Mouse (Mus musculus): ENCODE data around the gene Pld4. TPM values are rescaled to one million over a fixed set of nuclear protein-coding genes. Genes with fewer than 3 reads are reported as not detected.
A peak's percentile ranks its signal among the peaks of the same experiment; 100 is the strongest.

The Pld4 gene
- polyA plus RNA-seq, 1 experiment from 2014 or later: 3.4 TPM

DNA sequence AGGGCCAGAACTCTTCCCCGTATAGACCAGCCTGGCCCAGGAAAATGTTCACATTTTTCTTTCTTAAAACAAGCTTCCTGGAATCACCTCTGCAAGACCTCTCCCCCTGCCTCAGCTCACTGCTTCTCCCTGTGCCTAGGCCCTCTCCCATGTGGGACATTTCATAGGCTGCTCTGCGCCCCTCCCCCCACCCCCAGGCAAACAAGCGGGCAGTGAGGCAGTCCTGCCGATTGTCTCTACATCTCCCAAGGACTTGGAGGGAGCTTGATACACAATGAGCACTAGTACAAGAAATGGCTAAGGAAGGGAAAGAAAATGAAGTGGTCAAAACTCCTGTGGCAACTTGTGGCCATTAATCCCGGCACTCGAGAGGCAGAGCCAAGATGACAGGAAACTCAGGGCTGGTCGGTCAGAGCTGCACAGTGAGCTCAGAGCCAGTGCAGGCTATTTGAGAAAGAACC, 33.9 kb downstream of the Pld4 start:
- Histone ChIP-seq H3K36me3 (replicated peaks; ENCODE audit: control insufficient read depth, insufficient read depth, low read depth, low read length) (no peaks in the 10 kb centered on the region), H3K27ac (replicated peaks; ENCODE audit: low read depth, low read length) (no peak overlapping the region), H3K27me3 (ENCODE audit: control insufficient read depth, insufficient read depth, low read length) (no peaks in the 10 kb centered on the region), H3K9ac (replicated peaks; ENCODE audit: low read length) (no peak overlapping the region; the same call in 1 of the 2 replicates), H3K4me2 (ENCODE audit: low read depth, low read length) (no peak overlapping the region), H3K4me1 (ENCODE audit: control insufficient read depth, insufficient read depth, low read length) (no peaks in the 10 kb centered on the region; the same call in 1 of the 2 replicates), H3K9me3 (replicated peaks; ENCODE audit: control insufficient read depth, low read length) (no peaks in the 10 kb centered on the region), H3K4me3 (ENCODE audit: low read depth, low read length) (no peak overlapping the region)
- DNase-seq (ENCODE audit: low spot score): no peak
- ATAC-seq (replicated peaks; ENCODE audit: insufficient number of reproducible peaks, low FRiP score, low TSS enrichment, low read depth): no peak
- WGBS: 20% methylated on average over 7 of the region's 7 CpGs

DNA sequence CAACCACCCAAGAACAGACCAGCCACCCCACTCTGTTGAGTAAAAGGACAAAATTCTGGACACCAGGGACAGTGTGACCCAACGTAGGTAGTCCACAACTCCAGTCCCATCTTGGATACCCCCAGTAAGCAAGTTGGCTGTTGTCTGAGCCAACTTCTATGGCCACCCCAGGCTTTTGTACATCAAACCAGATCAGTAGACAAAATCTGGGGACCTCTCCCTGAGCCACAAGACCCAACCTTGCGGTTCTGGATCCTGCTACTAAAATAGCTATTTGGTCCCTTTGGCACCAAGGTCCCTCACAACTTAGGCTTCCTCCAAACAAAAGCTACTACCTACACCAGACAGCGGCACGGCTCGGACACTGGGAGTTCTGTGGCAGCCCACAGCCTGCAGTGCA, 34.5 kb downstream of the Pld4 start:
- Histone ChIP-seq H3K27me3 (ENCODE audit: control insufficient read depth, insufficient read depth, low read length) (no peaks in the 10 kb centered on the region), H3K9ac (replicated peaks; ENCODE audit: low read length) (no peak overlapping the region), H3K9me3 (replicated peaks; ENCODE audit: control insufficient read depth, low read length) (no peaks in the 10 kb centered on the region), H3K36me3 (replicated peaks; ENCODE audit: control insufficient read depth, insufficient read depth, low read depth, low read length) (no peaks in the 10 kb centered on the region), H3K27ac (replicated peaks; ENCODE audit: low read depth, low read length) (0 out of 2 replicates have a peak overlapping the region, but pooled peaks have one; percentile 8), H3K4me3 (ENCODE audit: low read depth, low read length) (no peak overlapping the region), H3K4me1 (ENCODE audit: control insufficient read depth, insufficient read depth, low read length) (no peaks in the 10 kb centered on the region; the same call in 1 of the 2 replicates), H3K4me2 (ENCODE audit: low read depth, low read length) (no peak overlapping the region)
- ATAC-seq (replicated peaks; ENCODE audit: insufficient number of reproducible peaks, low FRiP score, low TSS enrichment, low read depth) (no peak), DNase-seq (ENCODE audit: low spot score) (no peak)
- 85% methylated on average over 5 of the region's 5 CpGs for WGBS

DNA sequence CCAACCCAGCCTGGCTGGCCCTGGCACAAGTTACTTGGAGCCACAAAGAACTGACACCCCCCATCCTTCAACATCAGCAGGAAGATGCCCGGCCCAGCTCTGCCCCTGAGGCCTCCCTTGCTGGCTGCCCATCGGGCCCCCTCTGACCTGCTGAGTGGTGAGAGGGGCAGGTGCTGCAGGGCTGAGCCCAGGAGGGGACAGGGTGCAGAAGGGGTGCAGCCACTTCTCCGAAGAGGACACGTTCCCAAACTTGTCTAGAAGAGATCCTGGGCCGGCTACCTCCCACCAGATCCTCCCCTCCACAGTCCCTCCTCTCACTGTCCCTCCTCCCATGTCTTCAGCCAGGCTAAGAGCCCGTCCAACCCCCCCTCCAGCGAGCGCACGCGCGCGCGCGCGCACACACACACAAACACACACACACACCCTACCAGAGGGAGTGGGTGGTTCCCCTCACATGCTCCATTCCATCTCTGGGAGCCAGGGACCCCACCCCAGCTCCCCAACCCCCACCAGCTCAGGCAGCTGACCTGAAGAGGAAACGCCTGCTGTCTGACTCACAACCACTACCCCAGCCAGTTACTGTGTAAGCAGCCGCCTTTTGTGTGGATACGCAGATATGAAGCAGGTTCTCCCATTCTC, 35.1 kb downstream of the Pld4 start:
- no peak overlapping the region for H3K27ac ChIP-seq (replicated peaks; ENCODE audit: low read depth, low read length)
- H3K27me3 ChIP-seq (ENCODE audit: control insufficient read depth, insufficient read depth, low read length): no peaks in the 10 kb centered on the region
- no peak overlapping the region for H3K9ac ChIP-seq (replicated peaks; ENCODE audit: low read length)
- no peak for DNase-seq (ENCODE audit: low spot score)
- no peak for ATAC-seq (replicated peaks; ENCODE audit: insufficient number of reproducible peaks, low FRiP score, low TSS enrichment, low read depth)
- no peaks in the 10 kb centered on the region for H3K36me3 ChIP-seq (replicated peaks; ENCODE audit: control insufficient read depth, insufficient read depth, low read depth, low read length)
- no peak overlapping the region for H3K4me2 ChIP-seq (ENCODE audit: low read depth, low read length)
- H3K4me1 ChIP-seq (ENCODE audit: control insufficient read depth, insufficient read depth, low read length): no peaks in the 10 kb centered on the region; the same call in 1 of the 2 replicates
- 64% methylated on average over 18 of the region's 18 CpGs for WGBS
- no peak overlapping the region for H3K4me3 ChIP-seq (ENCODE audit: low read depth, low read length)
- no peaks in the 10 kb centered on the region for H3K9me3 ChIP-seq (replicated peaks; ENCODE audit: control insufficient read depth, low read length)

DNA sequence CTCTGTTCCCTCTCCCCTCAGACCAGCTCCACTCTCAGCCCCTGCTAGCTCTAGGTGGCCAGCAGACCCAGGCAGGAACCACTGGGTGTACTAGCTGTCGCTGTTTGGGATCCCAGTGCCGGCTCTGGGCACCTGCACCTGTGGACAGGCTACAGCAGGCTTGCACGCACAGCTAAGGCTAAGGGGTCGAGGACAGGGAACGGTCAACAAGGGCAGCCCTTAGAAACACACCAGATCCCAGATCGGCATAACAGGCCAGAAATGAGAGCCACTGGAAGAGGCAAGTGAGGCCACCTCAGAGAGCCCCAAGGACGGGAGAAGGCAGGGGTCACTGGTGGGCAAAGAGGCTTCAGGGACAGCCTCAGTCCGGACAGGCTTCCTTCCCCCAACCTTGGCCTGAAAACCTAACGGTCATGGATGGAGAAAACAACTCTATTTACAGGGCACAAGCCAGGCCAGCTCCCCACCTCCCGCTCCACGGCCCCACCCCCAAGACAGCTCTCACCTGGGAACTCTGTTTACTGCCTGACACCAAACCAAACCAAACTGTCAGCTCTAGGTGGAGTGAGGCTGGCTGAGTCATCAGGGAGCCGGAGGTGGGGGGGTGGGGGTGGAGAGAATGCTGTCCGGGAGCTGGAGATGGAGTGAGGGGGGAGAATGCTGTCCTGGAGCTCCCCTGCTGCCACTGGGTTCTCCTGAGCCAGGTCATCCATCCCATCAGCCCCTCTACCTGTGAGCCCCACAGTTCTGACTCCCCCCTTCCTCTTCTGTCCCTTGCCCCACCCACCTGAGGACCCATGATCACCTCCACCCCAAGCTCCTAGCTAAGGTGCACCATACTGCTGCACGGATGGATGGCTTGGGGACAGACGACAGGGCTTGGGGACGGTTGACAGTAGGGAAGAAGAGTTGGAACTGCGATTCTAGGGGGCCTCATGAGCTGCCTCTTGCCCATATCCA, 36.4 kb downstream of the Pld4 start:
- Histone ChIP-seq H3K9me3 (replicated peaks; ENCODE audit: control insufficient read depth, low read length) (no peaks in the 10 kb centered on the region), H3K4me2 (ENCODE audit: low read depth, low read length) (no peak overlapping the region), H3K27ac (replicated peaks; ENCODE audit: low read depth, low read length) (no peak overlapping the region), H3K27me3 (ENCODE audit: control insufficient read depth, insufficient read depth, low read length) (peaks cover 11% of the 10 kb centered on the region), H3K4me3 (ENCODE audit: low read depth, low read length) (no peak overlapping the region), H3K9ac (replicated peaks; ENCODE audit: low read length) (no peak overlapping the region), H3K36me3 (replicated peaks; ENCODE audit: control insufficient read depth, insufficient read depth, low read depth, low read length) (no peaks in the 10 kb centered on the region), H3K4me1 (ENCODE audit: control insufficient read depth, insufficient read depth, low read length) (peaks cover 2% of the 10 kb centered on the region)
- ATAC-seq (replicated peaks; ENCODE audit: insufficient number of reproducible peaks, low FRiP score, low TSS enrichment, low read depth) (no peak), DNase-seq (ENCODE audit: low spot score) (no peak)
- WGBS: 44% methylated on average over 17 of the region's 17 CpGs

DNA sequence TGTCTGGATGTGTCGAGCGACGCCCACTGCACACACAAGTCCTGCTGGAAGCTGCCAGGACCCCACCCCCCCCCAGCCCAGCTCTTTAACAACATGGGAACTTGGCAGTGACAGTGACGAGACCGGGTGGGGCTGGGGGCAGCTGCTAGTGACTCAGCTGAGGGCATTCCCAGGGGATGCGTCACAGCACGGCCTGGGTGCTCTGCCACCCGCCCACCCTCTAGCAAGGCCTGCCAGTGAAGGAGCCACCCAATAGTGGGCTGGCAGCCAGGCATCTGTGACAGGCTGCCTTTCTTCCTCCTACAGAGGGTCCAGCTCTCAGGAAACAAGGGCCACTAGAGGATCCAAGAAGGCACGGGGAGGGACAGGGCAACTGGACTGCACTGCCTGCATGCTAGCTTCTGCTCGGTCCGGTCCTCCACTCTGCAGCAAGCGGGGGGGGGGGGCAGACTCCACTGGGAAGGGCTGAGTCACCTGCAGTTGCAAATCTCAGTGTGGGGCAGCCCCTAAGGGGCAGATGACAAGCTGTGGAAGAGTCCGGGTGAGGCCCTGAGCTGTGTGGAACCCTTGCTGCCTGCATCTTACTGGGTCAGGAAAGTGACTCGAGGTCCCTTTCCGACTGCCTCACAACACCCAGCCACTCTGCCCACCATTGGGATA, 37.3 kb downstream of the Pld4 start:
- no peak overlapping the region for H3K4me3 ChIP-seq (ENCODE audit: low read depth, low read length)
- no peaks in the 10 kb centered on the region for H3K9me3 ChIP-seq (replicated peaks; ENCODE audit: control insufficient read depth, low read length)
- H3K36me3 ChIP-seq (replicated peaks; ENCODE audit: control insufficient read depth, insufficient read depth, low read depth, low read length): no peaks in the 10 kb centered on the region
- DNase-seq (ENCODE audit: low spot score): no peak
- no peak for ATAC-seq (replicated peaks; ENCODE audit: insufficient number of reproducible peaks, low FRiP score, low TSS enrichment, low read depth)
- no peak overlapping the region for H3K27ac ChIP-seq (replicated peaks; ENCODE audit: low read depth, low read length)
- peaks cover 12% of the 10 kb centered on the region for H3K27me3 ChIP-seq (ENCODE audit: control insufficient read depth, insufficient read depth, low read length)
- peaks cover 3% of the 10 kb centered on the region for H3K4me1 ChIP-seq (ENCODE audit: control insufficient read depth, insufficient read depth, low read length)
- H3K9ac ChIP-seq (replicated peaks; ENCODE audit: low read length): no peak overlapping the region
- 66% methylated on average over 15 of the region's 15 CpGs for WGBS
- no peak overlapping the region; the same call in 1 of the 2 replicates for H3K4me2 ChIP-seq (ENCODE audit: low read depth, low read length)

DNA sequence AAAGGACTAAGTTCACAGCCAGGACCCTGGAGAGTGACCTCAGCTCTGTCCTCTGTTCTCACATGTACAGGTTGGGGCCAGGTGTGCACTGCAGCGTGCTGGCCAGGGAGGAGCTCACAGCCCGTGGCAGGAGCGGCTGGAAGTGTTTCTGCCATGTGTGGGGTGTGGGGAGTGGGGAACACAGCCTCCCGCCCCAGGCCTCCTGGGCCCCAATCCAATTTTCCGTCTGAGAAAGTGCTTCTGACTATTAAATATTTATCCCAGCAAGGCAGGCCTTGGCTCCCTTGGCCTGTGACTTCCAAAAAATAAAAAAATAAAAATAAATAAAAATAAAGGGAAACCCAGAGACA, 37.9 kb downstream of the Pld4 start:
- H3K4me2 ChIP-seq (ENCODE audit: low read depth, low read length): no peak overlapping the region
- DNase-seq (ENCODE audit: low spot score) (no peak), ATAC-seq (replicated peaks; ENCODE audit: insufficient number of reproducible peaks, low FRiP score, low TSS enrichment, low read depth) (no peak)
- H3K9ac ChIP-seq (replicated peaks; ENCODE audit: low read length): no peak overlapping the region
- H3K27ac ChIP-seq (replicated peaks; ENCODE audit: low read depth, low read length): no peak overlapping the region
- peaks cover 12% of the 10 kb centered on the region for H3K27me3 ChIP-seq (ENCODE audit: control insufficient read depth, insufficient read depth, low read length)
- 48% methylated on average over 5 of the region's 5 CpGs for WGBS
- no peak overlapping the region for H3K4me3 ChIP-seq (ENCODE audit: low read depth, low read length)
- no peaks in the 10 kb centered on the region for H3K36me3 ChIP-seq (replicated peaks; ENCODE audit: control insufficient read depth, insufficient read depth, low read depth, low read length)
- no peaks in the 10 kb centered on the region for H3K9me3 ChIP-seq (replicated peaks; ENCODE audit: control insufficient read depth, low read length)
- H3K4me1 ChIP-seq (ENCODE audit: control insufficient read depth, insufficient read depth, low read length): peaks cover 3% of the 10 kb centered on the region

DNA sequence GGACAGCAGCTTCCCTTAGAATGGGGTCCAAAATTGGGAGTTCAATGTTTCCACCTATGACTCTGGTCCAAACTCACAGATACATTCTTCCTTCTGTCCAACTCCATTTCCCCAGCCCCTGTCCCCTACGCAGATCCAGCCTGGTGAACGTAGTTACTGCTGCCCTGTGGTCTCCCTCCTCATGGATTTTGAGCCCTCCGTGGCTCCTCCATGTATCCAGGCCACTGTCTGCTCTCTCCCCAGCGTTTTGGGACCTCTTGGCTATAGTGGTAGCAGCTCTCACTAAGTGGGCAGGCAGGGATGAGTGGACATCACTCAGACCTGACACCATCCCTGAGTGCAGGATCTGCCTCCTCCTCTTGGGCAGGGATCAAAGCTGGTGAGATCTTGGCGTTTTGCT, 38.3 kb downstream of the Pld4 start:
- Histone ChIP-seq H3K4me1 (ENCODE audit: control insufficient read depth, insufficient read depth, low read length) (peaks cover 3% of the 10 kb centered on the region), H3K27ac (replicated peaks; ENCODE audit: low read depth, low read length) (no peak overlapping the region), H3K27me3 (ENCODE audit: control insufficient read depth, insufficient read depth, low read length) (peaks cover 12% of the 10 kb centered on the region), H3K36me3 (replicated peaks; ENCODE audit: control insufficient read depth, insufficient read depth, low read depth, low read length) (no peaks in the 10 kb centered on the region), H3K4me3 (ENCODE audit: low read depth, low read length) (no peak overlapping the region), H3K4me2 (ENCODE audit: low read depth, low read length) (no peak overlapping the region), H3K9me3 (replicated peaks; ENCODE audit: control insufficient read depth, low read length) (no peaks in the 10 kb centered on the region), H3K9ac (replicated peaks; ENCODE audit: low read length) (no peak overlapping the region)
- 72% methylated on average over 5 of the region's 5 CpGs for WGBS
- DNase-seq (ENCODE audit: low spot score) (no peak), ATAC-seq (replicated peaks; ENCODE audit: insufficient number of reproducible peaks, low FRiP score, low TSS enrichment, low read depth) (no peak)

All from embryonic facial prominence, embryonic 11.5 days (tissue).